Mouse (Mus musculus) intestine, embryonic 15.5 days (tissue): ENCODE measurements around the gene Fbxo30. TPM values are rescaled to one million over a fixed set of nuclear protein-coding genes. Genes with fewer than 3 reads are reported as not detected.
"Not testable (repeated sequence)": the region's sequence is repeated elsewhere in the genome, so short reads cannot be mapped to it uniquely, and the experiment has no call there.

Experiments
- ATAC-seq: fragments of 200-750 bp; cut with Nextera tagmentation; 2 replicates; pipeline ENCODE4 v1.8.0; 2017; ENCODE audit warnings: moderate TSS enrichment, moderate library complexity
- H3K27ac ChIP-seq: fragments of 300-500 bp; sonication (generic); 2 replicates; pipeline ENCODE4 v1.5.1; 2015; ENCODE audit warnings: mild to moderate bottlenecking, inconsistent platforms
- H3K27me3 ChIP-seq: fragments of 300-500 bp; sonication (generic); replicated peaks from 2 replicates; pipeline ENCODE4 v1.6.1; 2015; ENCODE audit warnings: inconsistent platforms
- H3K36me3 ChIP-seq: fragments of 300-500 bp; sonication (generic); 2 replicates; pipeline ENCODE4 v1.6.1; 2015; ENCODE audit warnings: inconsistent platforms
- H3K4me1 ChIP-seq: fragments of 300-500 bp; sonication (generic); replicated peaks from 2 replicates; pipeline ENCODE4 v1.6.1; 2015; ENCODE audit warnings: inconsistent platforms
- H3K4me2 ChIP-seq: fragments of 300-500 bp; sonication (generic); replicated peaks from 2 replicates; pipeline ENCODE4 v1.6.1; 2015; ENCODE audit warnings: mild to moderate bottlenecking, inconsistent platforms
- H3K4me3 ChIP-seq: fragments of 300-500 bp; sonication (generic); replicated peaks from 2 replicates; pipeline ENCODE4 v1.5.1; 2015; ENCODE audit warnings: inconsistent platforms
- H3K9ac ChIP-seq: fragments of 300-500 bp; sonication (generic); 2 replicates; pipeline ENCODE4 v1.6.1; 2015; ENCODE audit warnings: inconsistent platforms
- H3K9me3 ChIP-seq: fragments of 300-500 bp; sonication (generic); 2 replicates; pipeline ENCODE4 v1.6.1; 2016; ENCODE audit warnings: inconsistent platforms
- WGBS: fragments of 180-500 bp; shearing (Covaris S2); methylation state at CpG from one replicate; pipeline ENCODE4 v1.1.7; 2015; 5-methylcytosine and 5-hydroxymethylcytosine counted together
- polyA plus RNA-seq: library from polyadenylated mRNA; unstranded; fragments of >200 nt; fragmentation: Nextera tagmentation; extraction: Ambion mirVana; gene quantifications from 2 replicates; pipeline ENCODE4 v1.2.1, GENCODE M21; 2015

Gene Fbxo30
- polyA plus RNA-seq: 23.2 and 27.7 TPM in 2 replicates

GRCm38 (mm10) chr10:11280578-11281463, at the start of gene Fbxo30:
TSS of gene Fbxo30 (plus strand) at chr10:11281330.
- peak within 1 kb of the TSS; percentile 96 for H3K4me2 ChIP-seq
- peak within 1 kb of the TSS; percentile 99 for H3K27ac ChIP-seq
- H3K36me3 ChIP-seq: no peaks in the 10 kb centered on the region
- 1% methylated on average over 92 of the region's 93 CpGs for WGBS
- H3K4me1 ChIP-seq: no peaks in the 10 kb centered on the region
- H3K9ac ChIP-seq: peak within 1 kb of the TSS; percentile 92
- peak; percentile 96 for ATAC-seq
- H3K9me3 ChIP-seq: no peaks in the 10 kb centered on the region
- peak within 1 kb of the TSS; percentile 97 for H3K4me3 ChIP-seq
- no peaks in the 10 kb centered on the region for H3K27me3 ChIP-seq

- H3K9ac ChIP-seq: no peak overlapping the region
- H3K27ac ChIP-seq: no peak overlapping the region
- no peaks in the 10 kb centered on the region for H3K4me1 ChIP-seq
- H3K4me3 ChIP-seq: no peak overlapping the region
- no peak overlapping the region for H3K4me2 ChIP-seq
- H3K9me3 ChIP-seq: no peaks in the 10 kb centered on the region
- H3K36me3 ChIP-seq: no peaks in the 10 kb centered on the region
- WGBS: 65% methylated on average over 3 of the region's 3 CpGs
- H3K27me3 ChIP-seq: no peaks in the 10 kb centered on the region
- ATAC-seq: no peak
These were observed 47.9 kb upstream of the Fbxo30 start for GRCm38 (mm10) chr10:11233208-11233607.

GRCm38 (mm10) chr10:11242988-11243387, 38.1 kb upstream of the Fbxo30 start:
- not testable (repeated sequence) for H3K27me3 ChIP-seq, H3K9me3 ChIP-seq, ATAC-seq, H3K36me3 ChIP-seq, H3K4me1 ChIP-seq, H3K4me2 ChIP-seq, H3K27ac ChIP-seq, H3K9ac ChIP-seq, H3K4me3 ChIP-seq
- 45% methylated on average over 3 of the region's 3 CpGs for WGBS

- Histone ChIP-seq H3K36me3 (no peaks in the 10 kb centered on the region), H3K4me2 (no peak overlapping the region), H3K4me1 (no peaks in the 10 kb centered on the region), H3K9me3 (no peaks in the 10 kb centered on the region), H3K27me3 (no peaks in the 10 kb centered on the region), H3K9ac (no peak overlapping the region), H3K4me3 (no peak overlapping the region), H3K27ac (no peak overlapping the region)
- no peak for ATAC-seq
- WGBS: 92% methylated on average over 3 of the region's 3 CpGs
These were observed 32.9 kb upstream of the Fbxo30 start for GRCm38 (mm10) chr10:11248210-11248609.

GRCm38 (mm10) chr10:11250247-11250997, 30.7 kb upstream of the Fbxo30 start:
- WGBS: 27% methylated on average over 2 of the region's 2 CpGs
- H3K4me1 ChIP-seq: no peaks in the 10 kb centered on the region

GRCm38 (mm10) chr10:11253581-11253980, 27.5 kb upstream of the Fbxo30 start:
- not testable (repeated sequence) for ATAC-seq, H3K36me3 ChIP-seq, H3K4me3 ChIP-seq, H3K4me2 ChIP-seq, H3K9me3 ChIP-seq, H3K27me3 ChIP-seq, H3K4me1 ChIP-seq, H3K9ac ChIP-seq, H3K27ac ChIP-seq
- 80% methylated on average over 4 of the region's 4 CpGs for WGBS

More at GRCm38 (mm10) chr10:11250247-11250997, 30.7 kb upstream of the Fbxo30 start:
- Histone ChIP-seq H3K36me3 (no peaks in the 10 kb centered on the region), H3K27ac (no peak overlapping the region), H3K4me2 (no peak overlapping the region), H3K27me3 (no peaks in the 10 kb centered on the region), H3K9me3 (no peaks in the 10 kb centered on the region), H3K4me3 (no peak overlapping the region), H3K9ac (no peak overlapping the region)
- no peak for ATAC-seq

- H3K4me1 ChIP-seq: no peaks in the 10 kb centered on the region
- ATAC-seq: no peak
- H3K4me3 ChIP-seq: no peak overlapping the region
- H3K27ac ChIP-seq: no peak overlapping the region
- no peak overlapping the region for H3K4me2 ChIP-seq
- H3K36me3 ChIP-seq: no peaks in the 10 kb centered on the region
- H3K9ac ChIP-seq: no peak overlapping the region
- no peaks in the 10 kb centered on the region for H3K9me3 ChIP-seq
- H3K27me3 ChIP-seq: no peaks in the 10 kb centered on the region
These were observed 21.0 kb upstream of the Fbxo30 start for GRCm38 (mm10) chr10:11260119-11260518.

GRCm38 (mm10) chr10:11262292-11262691, 18.8 kb upstream of the Fbxo30 start:
- not testable (repeated sequence) for H3K4me1 ChIP-seq, H3K36me3 ChIP-seq, ATAC-seq, H3K4me3 ChIP-seq, H3K4me2 ChIP-seq, H3K27ac ChIP-seq, H3K27me3 ChIP-seq, H3K9ac ChIP-seq, H3K9me3 ChIP-seq
- WGBS: 81% methylated on average over 2 of the region's 2 CpGs

- H3K9ac ChIP-seq, H3K4me2 ChIP-seq, H3K36me3 ChIP-seq, H3K27ac ChIP-seq, H3K4me3 ChIP-seq, H3K27me3 ChIP-seq, H3K4me1 ChIP-seq, ATAC-seq, H3K9me3 ChIP-seq: not testable (repeated sequence)
- 78% methylated on average over 2 of the region's 2 CpGs for WGBS
These were observed 17.3 kb upstream of the Fbxo30 start for GRCm38 (mm10) chr10:11263795-11264194.

- Histone ChIP-seq H3K4me3 (no peak overlapping the region), H3K9ac (no peak overlapping the region), H3K4me2 (no peak overlapping the region), H3K36me3 (no peaks in the 10 kb centered on the region), H3K27me3 (no peaks in the 10 kb centered on the region), H3K27ac (no peak overlapping the region), H3K4me1 (no peaks in the 10 kb centered on the region), H3K9me3 (no peaks in the 10 kb centered on the region)
- ATAC-seq: no peak
These were observed 12.0 kb upstream of the Fbxo30 start for GRCm38 (mm10) chr10:11269165-11269564.

GRCm38 (mm10) chr10:11274431-11274830, 6.7 kb upstream of the Fbxo30 start:
- no peak for ATAC-seq
- Histone ChIP-seq H3K4me1 (no peaks in the 10 kb centered on the region), H3K27me3 (no peaks in the 10 kb centered on the region), H3K27ac (no peak overlapping the region), H3K9ac (no peak overlapping the region), H3K4me3 (no peak overlapping the region), H3K9me3 (no peaks in the 10 kb centered on the region), H3K36me3 (no peaks in the 10 kb centered on the region), H3K4me2 (no peak overlapping the region)
- 89% methylated on average over 1 of the region's 1 CpGs for WGBS

- Histone ChIP-seq H3K4me2 (peak overlapping the region; percentile 96), H3K9me3 (no peaks in the 10 kb centered on the region), H3K36me3 (no peaks in the 10 kb centered on the region), H3K27me3 (no peaks in the 10 kb centered on the region), H3K4me1 (no peaks in the 10 kb centered on the region), H3K9ac (peak overlapping the region; percentile 92), H3K27ac (peak overlapping the region; percentile 99), H3K4me3 (peak overlapping the region; percentile 97)
- no peak for ATAC-seq
- 3% methylated on average over 6 of the region's 6 CpGs for WGBS
These were observed 924 bp upstream of the Fbxo30 start for GRCm38 (mm10) chr10:11280235-11280577.
